Mouse (Mus musculus): ENCODE results near the gene Gm20812. TPM values are rescaled to one million over a fixed set of nuclear protein-coding genes. Genes with fewer than 3 reads are reported as not detected.
"Not testable (repeated sequence)": the region's sequence is repeated elsewhere in the genome, so short reads cannot be mapped to it uniquely, and the experiment has no call there.

Gene Gm20812
- total RNA-seq (2018; cell fraction: chromatin; rRNA removed) = not detected
- total RNA-seq (2018; cell fraction: cytosol; rRNA removed) = not detected
- not detected for total RNA-seq (2018; cell fraction: nucleus; rRNA removed)
- polyA plus RNA-seq (2018) = not detected in 3 replicates

DNA sequence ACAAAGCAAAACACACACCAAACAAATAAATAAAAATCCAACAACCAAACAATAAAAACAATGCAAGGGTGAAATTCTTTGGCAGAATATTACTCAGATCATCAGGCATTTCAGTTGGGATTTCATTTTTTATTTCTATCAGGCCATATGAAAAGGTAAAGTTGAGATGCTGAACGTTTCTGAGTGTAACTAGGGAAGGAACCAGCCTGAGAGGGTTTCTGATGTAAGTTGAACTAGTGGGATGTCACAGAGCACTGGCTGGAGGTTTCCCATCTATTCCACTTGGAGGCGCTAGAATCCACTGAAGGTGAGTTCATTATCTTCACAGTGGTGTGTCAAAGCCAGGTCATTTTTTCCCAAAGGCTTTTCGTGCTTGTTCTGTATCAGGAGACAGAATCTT is at the start of gene Gm20812:
Gene Gm20812 (plus strand): TSS at position 301 of the 400 bp plus-strand sequence.
- not testable (repeated sequence) for H3K36me3 ChIP-seq (ENCODE audit: inconsistent target); H3K79me2 ChIP-seq (ENCODE audit: inconsistent target); H3K27ac ChIP-seq; H3K4me3 ChIP-seq (ENCODE audit: inconsistent target)
- no CpG with 5 or more reads among the region's 3 CpGs for WGBS (ENCODE audit: missing documents)

Other genes starting within 250 kb of the Gm20812 start
- gene Gm29554, start 108.0 kb upstream of the Gm20812 start, polyA plus RNA-seq (2018) = not detected in 3 replicates